Mouse (Mus musculus): ENCODE results near the gene Wdr31.

DNA sequence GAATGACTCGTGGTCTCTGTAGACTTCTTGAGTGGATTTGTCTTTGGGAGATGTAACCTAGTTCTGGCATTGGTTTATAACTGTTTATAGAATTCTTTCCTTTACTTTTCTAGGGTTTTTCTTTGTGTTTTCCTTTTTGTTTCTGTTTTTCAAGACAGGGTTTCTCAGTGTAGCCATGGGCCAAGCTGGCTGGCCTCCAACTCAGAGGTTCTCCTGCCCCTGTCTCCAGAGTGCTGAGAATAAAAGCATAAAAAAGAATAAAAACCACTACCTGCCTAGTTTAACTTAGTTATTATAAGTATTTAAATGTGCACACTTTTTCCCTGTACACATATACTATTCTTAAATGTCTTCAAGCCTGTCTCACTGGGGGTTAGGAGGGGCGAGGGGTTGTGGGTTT, 60.4 kb downstream of the Wdr31 start:
- TF ChIP-seq POLR2A (IDR thresholded peaks at IDR 0.05; ENCODE audit: insufficient read depth, low read length): no peak
- no peak for TF ChIP-seq CTCF (IDR thresholded peaks at IDR 0.05; ENCODE audit: low read depth, low read length)

Data from ES-Bruce4 (cell line).